Mouse (Mus musculus) left cerebral cortex, adult 2 months (tissue): ENCODE data around the gene Cks2. TPM values are rescaled to one million over a fixed set of nuclear protein-coding genes. Genes with fewer than 3 reads are reported as not detected.

Experiments used
- DNase-seq, 2 experiments: peaks; one replicate each; pipeline ENCODE4 v3.0.0; 2021 to 2022; ENCODE audit warnings: low spot score in 2 of 2, mixed read lengths in 1 of 2; ENCODE audit errors: extremely low spot score in 1 of 2
- H3K27ac ChIP-seq: fragments of 200-600 bp; 2 replicates; pipeline ENCODE4 v1.8.1; 2022
- H3K4me3 ChIP-seq: fragments of 200-600 bp; 2 replicates; pipeline ENCODE4 v1.8.1; 2022
- CTCF ChIP-seq: fragments of 200-600 bp; IDR thresholded peaks from 2 replicates; pipeline ENCODE4 v1.8.1; 2022; ENCODE audit warnings: antibody characterized with exemption, mild to moderate bottlenecking, moderate library complexity
- intact Hi-C: fragments of 180-260 bp; cut with DNase I; formaldehyde crosslinking; loops from one replicate; pipeline ENCODE4 v1.15.1; 2025
- total RNA-seq, 2 experiments: library from RNA; stranded (reverse); gene quantifications; 2 replicates each; pipeline ENCODE4 v1.2.3; 2021

Cks2 gene
- total RNA-seq, 2 experiments from 2014 or later, result 1.4 to 1.7 TPM

- no peak for TF ChIP-seq CTCF
- intact Hi-C loops, result no loop called here
- H3K27ac ChIP-seq, result no peak overlapping the region
- no peak for DNase-seq
- no peak overlapping the region for H3K4me3 ChIP-seq
These were observed 40.4 kb downstream of the Cks2 start for GRCm38 (mm10) chr13:51685290-51685966.

- H3K27ac ChIP-seq, result no peak overlapping the region
- TF ChIP-seq CTCF, result no peak
- no peak overlapping the region for H3K4me3 ChIP-seq
- no peak for DNase-seq
- intact Hi-C loops, result no loop called here
These were observed 41.9 kb downstream of the Cks2 start for GRCm38 (mm10) chr13:51686966-51687365.

- intact Hi-C loops, result no loop called here
- Histone ChIP-seq H3K27ac (no peak overlapping the region), H3K4me3 (no peak overlapping the region)
- DNase-seq, result no peak
- no peak for TF ChIP-seq CTCF
These were observed 43.7 kb downstream of the Cks2 start for GRCm38 (mm10) chr13:51688688-51689087.

GRCm38 (mm10) chr13:51696481-51696880, 51.4 kb downstream of the Cks2 start:
- no peak for TF ChIP-seq CTCF
- no peak overlapping the region for H3K27ac ChIP-seq
- no peak for DNase-seq
- no peak overlapping the region for H3K4me3 ChIP-seq
- intact Hi-C loops, result no loop called here

GRCm38 (mm10) chr13:51697455-51697854, 52.4 kb downstream of the Cks2 start:
- no peak for TF ChIP-seq CTCF
- Histone ChIP-seq H3K27ac (no peak overlapping the region), H3K4me3 (no peak overlapping the region)
- DNase-seq, result no peak
- intact Hi-C loops, result no loop called here

GRCm38 (mm10) chr13:51697897-51698296, 52.9 kb downstream of the Cks2 start:
- no peak overlapping the region for H3K4me3 ChIP-seq
- TF ChIP-seq CTCF, result no peak
- intact Hi-C loops, result no loop called here
- no peak for DNase-seq
- H3K27ac ChIP-seq, result no peak overlapping the region

- Histone ChIP-seq H3K4me3 (no peak overlapping the region), H3K27ac (no peak overlapping the region)
- intact Hi-C loops, result no loop called here
- no peak for TF ChIP-seq CTCF
- DNase-seq, result no peak
These were observed 53.3 kb downstream of the Cks2 start for GRCm38 (mm10) chr13:51698318-51698717.

Other genes starting within 250 kb of the Cks2 start
- gene S1pr3, start 236.6 kb upstream of the Cks2 start, total RNA-seq, result 1 to 10 TPM; 7.1 TPM
- 100 to 1,000 TPM; 234 to 242 TPM for gene Shc3, start 75.8 kb upstream of the Cks2 start, total RNA-seq
- 10 to 100 TPM; 18.7 to 19.1 TPM for gene Secisbp2, start 6.5 kb downstream of the Cks2 start, total RNA-seq
- gene Sema4d, start 148.5 kb downstream of the Cks2 start, total RNA-seq, result 10 to 100 TPM; 69.0 to 83.6 TPM
- gene Gadd45g, start 201.4 kb downstream of the Cks2 start, total RNA-seq, result 10 to 100 TPM; 16.7 to 29.3 TPM